Mouse (Mus musculus) gastrocnemius, adult 2 months (tissue): ENCODE measurements around the gene Olfr128. TPM values are rescaled to one million over a fixed set of nuclear protein-coding genes. Genes with fewer than 3 reads are reported as not detected.
"Not testable (repeated sequence)": the region's sequence is repeated elsewhere in the genome, so short reads cannot be mapped to it uniquely, and the experiment has no call there.

Experiments
- DNase-seq: peaks from one replicate; pipeline ENCODE4 v3.0.0; 2022
- H3K27ac ChIP-seq: fragments of 200-600 bp; 2 replicates; pipeline ENCODE4 v1.8.1; 2022; ENCODE audit warnings: mild to moderate bottlenecking
- H3K4me3 ChIP-seq: fragments of 200-600 bp; 2 replicates; pipeline ENCODE4 v1.8.1; 2022; ENCODE audit warnings: mild to moderate bottlenecking, moderate library complexity
- CTCF ChIP-seq: fragments of 200-600 bp; IDR thresholded peaks from 2 replicates; pipeline ENCODE4 v1.8.1; 2022; ENCODE audit warnings: antibody characterized with exemption, mild to moderate bottlenecking, moderate library complexity
- intact Hi-C: fragments of 180-260 bp; cut with DNase I; formaldehyde crosslinking; loops from one replicate; pipeline ENCODE4 v1.15.1; 2025
- long read RNA-seq, 2 experiments: library from polyadenylated mRNA; stranded (forward); transcript quantifications; one replicate each; pipeline ENCODE4 v2.0.0; 2021
- total RNA-seq, 2 experiments: library from RNA; stranded (reverse); gene quantifications; 2 replicates each; pipeline ENCODE4 v1.2.3; 2021

Olfr128 gene
- not detected for total RNA-seq
- long read RNA-seq, experiment 1: 0 reads
- long read RNA-seq, experiment 2: 0 reads

GRCm38 (mm10) chr17:37920248-37920647, at the start of gene Olfr128:
Olfr128 (plus strand) TSS chr17:37920548.
- no peak within 1 kb of the TSS for H3K27ac ChIP-seq
- H3K4me3 ChIP-seq: no peak within 1 kb of the TSS
- DNase-seq: no peak
- TF ChIP-seq CTCF: no peak
- intact Hi-C loops: no loop called here

- DNase-seq: no peak
- no peak overlapping the region for H3K4me3 ChIP-seq
- no peak for TF ChIP-seq CTCF
- H3K27ac ChIP-seq: no peak overlapping the region
- intact Hi-C loops: no loop called here
These were observed 46.5 kb upstream of the Olfr128 start for GRCm38 (mm10) chr17:37873830-37874229.

- no peak within 1 kb of the TSS for H3K4me3 ChIP-seq
- intact Hi-C loops: no loop called here
- DNase-seq: no peak
- no peak within 1 kb of the TSS for H3K27ac ChIP-seq
- no peak for TF ChIP-seq CTCF
These were observed 20.2 kb upstream of the Olfr128 start, which contains the start of gene Olfr127 for GRCm38 (mm10) chr17:37900137-37900536. Olfr127 (plus strand) TSS chr17:37900437.

GRCm38 (mm10) chr17:37906821-37907220, 13.5 kb upstream of the Olfr128 start:
- DNase-seq, intact Hi-C loops, H3K27ac ChIP-seq, H3K4me3 ChIP-seq: not testable (repeated sequence)

- intact Hi-C loops: no loop called here
- Histone ChIP-seq H3K27ac (no peak within 1 kb of the TSS), H3K4me3 (no peak within 1 kb of the TSS)
- no peak for DNase-seq
- no peak for TF ChIP-seq CTCF
These were observed 32.6 kb downstream of the Olfr128 start, which contains the start of gene Olfr761 for GRCm38 (mm10) chr17:37952979-37953378. Olfr761 (minus strand) TSS chr17:37953079.

- no peak overlapping the region for H3K4me3 ChIP-seq
- H3K27ac ChIP-seq: no peak overlapping the region
- no peak for DNase-seq
- no peak for TF ChIP-seq CTCF
- intact Hi-C loops: no loop called here
These were observed 53.2 kb downstream of the Olfr128 start for GRCm38 (mm10) chr17:37973591-37973990.

Other genes starting within 250 kb of the Olfr128 start
- not detected for gene Olfr119, start 224.0 kb upstream of the Olfr128 start, total RNA-seq
- gene Olfr120, start 198.7 kb upstream of the Olfr128 start, total RNA-seq: not detected
- not detected for gene Olfr121, start 171.7 kb upstream of the Olfr128 start, total RNA-seq
- not detected for gene Olfr122, start 151.9 kb upstream of the Olfr128 start, total RNA-seq
- not detected for gene Olfr123, start 127.0 kb upstream of the Olfr128 start, total RNA-seq
- not detected for gene Olfr124, start 120.7 kb upstream of the Olfr128 start, total RNA-seq
- not detected for gene Olfr125, start 87.6 kb upstream of the Olfr128 start, total RNA-seq
- not detected for gene Olfr126, start 73.1 kb upstream of the Olfr128 start, total RNA-seq
- gene Olfr127, start 20.1 kb upstream of the Olfr128 start, total RNA-seq: not detected
- gene Olfr761, start 32.5 kb downstream of the Olfr128 start, total RNA-seq: not detected
- not detected for gene Olfr129, start 139.5 kb downstream of the Olfr128 start, total RNA-seq
- not detected for gene Olfr130, start 143.4 kb downstream of the Olfr128 start, total RNA-seq
- gene Olfr131, start 168.1 kb downstream of the Olfr128 start, total RNA-seq: not detected
- not detected for gene Olfr132, start 214.0 kb downstream of the Olfr128 start, total RNA-seq
- not detected for gene Olfr133, start 224.7 kb downstream of the Olfr128 start, total RNA-seq